Mouse (Mus musculus) gastrocnemius, postnatal 10 days (tissue): ENCODE results near the gene Psen2. TPM values are rescaled to one million over a fixed set of nuclear protein-coding genes. Genes with fewer than 3 reads are reported as not detected.

ENCODE experiments used
- total RNA-seq, 2 experiments: library from RNA; stranded (reverse); gene quantifications; 2 replicates each; pipeline ENCODE4 v1.2.3; 2021

Gene Psen2
- total RNA-seq, 2 experiments from 2014 or later = 11.3 to 11.7 TPM

Other genes with a start within 250 kb of the Psen2 start
- 100 to 1,000 TPM; 324 to 400 TPM for gene Coq8a, start 63.8 kb downstream of the Psen2 start, total RNA-seq
- gene Itpkb, start 67.0 kb upstream of the Psen2 start, total RNA-seq = 10 to 100 TPM; 30.1 to 38.7 TPM
- gene Stum, start 220.1 kb upstream of the Psen2 start, total RNA-seq = 1 to 10 TPM; 1.2 to 2.1 TPM